ENCODE assay signal across 8 mouse cellular contexts in genomic region chr16:36071071-36071449, GRCm38 (mm10). TPM values are rescaled to one million over a fixed set of nuclear protein-coding genes. Genes with fewer than 3 reads are reported as not detected.
DNase-seq lines count a peak whose midpoint lies in the region; ATAC-seq and TF ChIP-seq lines count a peak whose summit lies in the region.
"Had no signal": no experiment of that assay in that cellular context is flagged by ENCODE, and none has a peak within 500 bp of the region (broad histone marks: within the 10 kb centered on the region; RNA-seq: fewer than 3 reads in every experiment).

No protein-coding gene starts in this region.

- dilution Hi-C loops in CH12.LX (cut with MboI; ENCODE audit: extremely low pct_ligation_motif_present, extremely low pct_unique_long_range_greater_than_20kb, low sequenced_read_pairs): no loop called here

- H3ac ChIP-seq in C2C12 (ENCODE audit: control insufficient read depth, insufficient read length, low read depth): peak overlapping the region; percentile 84

- H3K79me3 ChIP-seq in C2C12 (ENCODE audit: low read depth): peaks cover 62% of the 10 kb centered on the region

- TF ChIP-seq EP300 in CH12.LX (IDR thresholded peaks at IDR 0.05; ENCODE audit: low read length): no peak

- H3K27ac ChIP-seq in CH12.LX (ENCODE audit: insufficient read depth, low read depth): peak overlapping the region; percentile 93
- peak overlapping the region; percentile 99 for H3K27ac ChIP-seq in forebrain, embryonic 12.5 days
- peak overlapping the region; percentile 94 for H3K27ac ChIP-seq in liver, embryonic 13.5 days

- TF ChIP-seq CTCF in C2C12 (IDR thresholded peaks at IDR 0.05; ENCODE audit: control insufficient read depth, insufficient read depth, insufficient read length): no peak
- TF ChIP-seq CTCF in CH12.LX (conservative IDR thresholded peaks at IDR 0.05 in 1 of 2, IDR thresholded peaks at IDR 0.05 in 1 of 2; ENCODE audit: low read depth in 2 of 2, low read length in 2 of 2): no peak

- H3K4me3 ChIP-seq in C2C12 (ENCODE audit: insufficient read depth, poor library complexity, severe bottlenecking): peak overlapping the region; percentile 82
- H3K4me3 ChIP-seq in CH12.LX (replicated peaks in 1 of 3; ENCODE audit: low read depth in 2 of 3, low read length in 2 of 3, poor library complexity in 1 of 3): peak overlapping the region; percentile 84 to 98 (median 86)
- peak overlapping the region; percentile 75 for H3K4me3 ChIP-seq in forebrain, embryonic 12.5 days (replicated peaks)
- peak overlapping the region; percentile 81 for H3K4me3 ChIP-seq in liver, embryonic 13.5 days (replicated peaks)

- H3K27me3 ChIP-seq in C2C12 (ENCODE audit: control insufficient read depth, insufficient read depth, insufficient read length): no peaks in the 10 kb centered on the region
- H3K27me3 ChIP-seq in CH12.LX (replicated peaks): no peaks in the 10 kb centered on the region
- no peaks in the 10 kb centered on the region for H3K27me3 ChIP-seq in forebrain, embryonic 12.5 days
- no peaks in the 10 kb centered on the region for H3K27me3 ChIP-seq in liver, embryonic 13.5 days

- under 1% methylated on average over 16 of the region's 16 CpGs for WGBS in forebrain, embryonic 12.5 days
- under 1% methylated on average over 16 of the region's 16 CpGs for WGBS in liver, embryonic 13.5 days (ENCODE audit: insufficient replicate concordance)

- in situ Hi-C loops in CH12.LX (cut with MboI; ENCODE audit: low pct_ligation_motif_present, low pct_unique_long_range_greater_than_20kb, low sequenced_read_pairs): no loop called here

- peak overlapping the region; percentile 97 for H3K9ac ChIP-seq in CH12.LX (ENCODE audit: insufficient read depth, low read depth)
- H3K9ac ChIP-seq in forebrain, embryonic 12.5 days: peak overlapping the region; percentile 81
- peak overlapping the region; percentile 91 for H3K9ac ChIP-seq in liver, embryonic 13.5 days

- no peaks in the 10 kb centered on the region for H3K9me3 ChIP-seq in CH12.LX (replicated peaks; ENCODE audit: low read length)
- no peaks in the 10 kb centered on the region for H3K9me3 ChIP-seq in forebrain, embryonic 12.5 days
- H3K9me3 ChIP-seq in liver, embryonic 13.5 days (replicated peaks): no peaks in the 10 kb centered on the region

- no peak for TF ChIP-seq POLR2A in CH12.LX (IDR thresholded peaks at IDR 0.05; ENCODE audit: low read depth, low read length)

- ATAC-seq in forebrain, embryonic 12.5 days (ENCODE audit: low FRiP score): no peak
- no peak; the same call in none of the 2 replicates for ATAC-seq in liver, embryonic 13.5 days (ENCODE audit: low read depth)

- H3K4me1 ChIP-seq in CH12.LX (ENCODE audit: control insufficient read depth in 1 of 2, insufficient read depth in 2 of 2): peaks cover 13 to 58% of the 10 kb centered on the region in 2 experiments
- H3K4me1 ChIP-seq in forebrain, embryonic 12.5 days: peaks cover 21% of the 10 kb centered on the region
- H3K4me1 ChIP-seq in liver, embryonic 13.5 days (replicated peaks): peaks cover 47% of the 10 kb centered on the region

- no peak for DNase-seq in CH12.LX (ENCODE audit: extremely low read depth)
- peak; percentile 6 for DNase-seq in liver, embryonic 13.5 days
- DNase-seq in adrenal gland, adult (ENCODE audit: inconsistent age in 2 of 2, low spot score in 1 of 2): no peak
- no peak for DNase-seq in right cerebral cortex, postnatal 10 days (ENCODE audit: low spot score in 2 of 2)
- no peak for DNase-seq in ovary, adult 18-20 months (ENCODE audit: low spot score)

- peak overlapping the region; percentile 94 for H3K4me2 ChIP-seq in CH12.LX (ENCODE audit: insufficient read depth, low read depth, poor library complexity, severe bottlenecking)
- peak overlapping the region; percentile 71 for H3K4me2 ChIP-seq in forebrain, embryonic 12.5 days
- peak overlapping the region; percentile 89 for H3K4me2 ChIP-seq in liver, embryonic 13.5 days

- no peak for TF ChIP-seq RAD21 in CH12.LX (IDR thresholded peaks at IDR 0.05; ENCODE audit: low read depth, low read length)

- H3K36me3 ChIP-seq in C2C12 (ENCODE audit: control insufficient read depth, insufficient read depth) (peaks cover 21% of the 10 kb centered on the region), CH12.LX (replicated peaks in 1 of 2; ENCODE audit: control insufficient read depth in 1 of 2, insufficient read depth in 1 of 2, low read length in 1 of 2) (peaks cover 1 to 49% of the 10 kb centered on the region in 2 experiments)
- no peaks in the 10 kb centered on the region for H3K36me3 ChIP-seq in forebrain, embryonic 12.5 days (replicated peaks)
- peaks cover 12% of the 10 kb centered on the region for H3K36me3 ChIP-seq in liver, embryonic 13.5 days

- H3K79me2 ChIP-seq in C2C12 (ENCODE audit: control insufficient read depth, insufficient read depth) (peaks cover 88% of the 10 kb centered on the region), CH12.LX (replicated peaks; ENCODE audit: control insufficient read depth, extremely low read depth, insufficient read depth, poor library complexity, severe bottlenecking) (peaks cover 41% of the 10 kb centered on the region)

TF ChIP-seq in C2C12, 6 proteins besides CTCF, POLR2A, EP300 and RAD21:
- TF ChIP-seq FOSL1 (IDR thresholded peaks at IDR 0.05; ENCODE audit: insufficient read depth, low read length, poor library complexity, severe bottlenecking) (no peak), USF1 (IDR thresholded peaks at IDR 0.05; ENCODE audit: low read depth) (no peak), CEBPB (IDR thresholded peaks at IDR 0.05; ENCODE audit: low read depth) (no peak), MYOG (IDR thresholded peaks at IDR 0.05; ENCODE audit: control insufficient read depth, extremely low read depth, insufficient read length) (no peak), MYOD1 (IDR thresholded peaks at IDR 0.05; ENCODE audit: control insufficient read depth, insufficient read length, low read depth) (no peak), MAX (IDR thresholded peaks at IDR 0.05) (no peak)
TF ChIP-seq in C2C12: peak in this region for 0.

TF ChIP-seq in CH12.LX, 34 proteins besides CTCF, POLR2A, EP300 and RAD21:
- TF ChIP-seq USF2 (conservative IDR thresholded peaks at IDR 0.05; ENCODE audit: low read depth, low read length) (no peak), JUND (conservative IDR thresholded peaks at IDR 0.05; ENCODE audit: low read depth, low read length) (no peak), TBP (conservative IDR thresholded peaks at IDR 0.05; ENCODE audit: low read depth, low read length) (no peak), SMC3 (IDR thresholded peaks at IDR 0.05; ENCODE audit: low read depth, low read length) (no peak), ZMIZ1 (IDR thresholded peaks at IDR 0.05; ENCODE audit: low read depth, low read length) (no peak), CHD1 (IDR thresholded peaks at IDR 0.05; ENCODE audit: low read depth, low read length) (peak; percentile 94; the same call in 1 of the 2 replicates), IRF4 (IDR thresholded peaks at IDR 0.05; ENCODE audit: low read depth, low read length) (no peak; the same call in 1 of the 2 replicates), TCF12 (IDR thresholded peaks at IDR 0.05; ENCODE audit: low read depth, low read length) (no peak), SIN3A (IDR thresholded peaks at IDR 0.05; ENCODE audit: low read length) (peak; percentile 80)

RNA-seq across cellular contexts. Expression of gene Fam162a, which starts 0.3 kb away (rescaled TPM):
- polyA plus RNA-seq in C2C12 (2012; fragmentation: generic; extraction: Trizol): 178 TPM
- total RNA-seq in CH12.LX (2012; rRNA removed): 208 and 419 TPM in 2 replicates
- 358 and 369 TPM in 2 replicates for total RNA-seq in CH12.LX (2014; rRNA removed)
- polyA plus RNA-seq in CH12.LX (2012; ENCODE audit: insufficient read length, low read depth): 172 and 204 TPM in 2 replicates
- polyA plus RNA-seq in forebrain, embryonic 12.5 days (2016; fragmentation: Nextera tagmentation; extraction: Ambion mirVana): 219 and 249 TPM in 2 replicates
- polyA plus RNA-seq in liver, embryonic 13.5 days (2015; fragmentation: Nextera tagmentation; extraction: Ambion mirVana): 212 and 214 TPM in 2 replicates

RNA-seq across cellular contexts. Expression of gene Ccdc58, which starts 0.4 kb away (rescaled TPM):
- polyA plus RNA-seq in C2C12 (2012; fragmentation: generic; extraction: Trizol) (52.8 TPM), CH12.LX (2012; ENCODE audit: insufficient read length, low read depth) (188 and 214 TPM in 2 replicates)
- total RNA-seq in CH12.LX (2012; rRNA removed) (274 and 280 TPM in 2 replicates), CH12.LX (2014; rRNA removed) (545 and 591 TPM in 2 replicates)
- polyA plus RNA-seq in forebrain, embryonic 12.5 days (2016; fragmentation: Nextera tagmentation; extraction: Ambion mirVana): 76.5 and 76.8 TPM in 2 replicates
- polyA plus RNA-seq in liver, embryonic 13.5 days (2015; fragmentation: Nextera tagmentation; extraction: Ambion mirVana): 71.3 and 76.8 TPM in 2 replicates

RNA-seq across cellular contexts. Expression of gene Wdr5b, which starts 30.1 kb away (rescaled TPM):
- 1.6 TPM for polyA plus RNA-seq in C2C12 (2012; fragmentation: generic; extraction: Trizol)
- total RNA-seq in CH12.LX (2012; rRNA removed): 5.9 and 8.4 TPM in 2 replicates
- total RNA-seq in CH12.LX (2014; rRNA removed): 7.4 and 8.0 TPM in 2 replicates
- polyA plus RNA-seq in CH12.LX (2012; ENCODE audit: insufficient read length, low read depth): 5.4 and 6.2 TPM in 2 replicates
- 12.1 TPM in 2 replicates for polyA plus RNA-seq in forebrain, embryonic 12.5 days (2016; fragmentation: Nextera tagmentation; extraction: Ambion mirVana)
- 2.9 and 3.6 TPM in 2 replicates for polyA plus RNA-seq in liver, embryonic 13.5 days (2015; fragmentation: Nextera tagmentation; extraction: Ambion mirVana)

RNA-seq across cellular contexts. Expression of gene Csta1, which starts 60.0 kb away (rescaled TPM):
- polyA plus RNA-seq in C2C12 (2012; fragmentation: generic; extraction: Trizol) (not detected), CH12.LX (2012; ENCODE audit: insufficient read length, low read depth) (not detected in 2 replicates)
- total RNA-seq in CH12.LX (2012; rRNA removed) (not detected in 2 replicates), CH12.LX (2014; rRNA removed) (not detected in 2 replicates)
- not detected in 2 replicates for polyA plus RNA-seq in forebrain, embryonic 12.5 days (2016; fragmentation: Nextera tagmentation; extraction: Ambion mirVana)
- not detected in 2 replicates for polyA plus RNA-seq in liver, embryonic 13.5 days (2015; fragmentation: Nextera tagmentation; extraction: Ambion mirVana)
- polyA plus RNA-seq: large intestine, adult 2 months had no signal
